Mouse (Mus musculus) small intestine, adult 2 months (tissue): ENCODE results near the gene Rin3. TPM values are rescaled to one million over a fixed set of nuclear protein-coding genes. Genes with fewer than 3 reads are reported as not detected.

Source experiments
- H3K27ac ChIP-seq: fragments of 200-500 bp; 2 replicates; pipeline ENCODE4 v1.5.1; 2012; ENCODE audit warnings: low read depth, low read length, control low read depth, inconsistent platforms; ENCODE audit not compliant: insufficient read depth
- H3K27me3 ChIP-seq: fragments of 200-500 bp; 2 replicates; pipeline ENCODE4 v1.6.1; 2012; ENCODE audit warnings: mild to moderate bottlenecking, moderate library complexity, low read length, inconsistent platforms; ENCODE audit not compliant: control insufficient read depth, insufficient read depth
- H3K36me3 ChIP-seq: fragments of 200-500 bp; 2 replicates; pipeline ENCODE4 v1.6.1; 2012; ENCODE audit warnings: mild to moderate bottlenecking, low read length, control low read depth, inconsistent platforms; ENCODE audit not compliant: control insufficient read depth, insufficient read depth
- H3K4me1 ChIP-seq: fragments of 200-500 bp; 2 replicates; pipeline ENCODE4 v1.6.1; 2012; ENCODE audit warnings: low read length, inconsistent platforms, mixed read lengths; ENCODE audit not compliant: control insufficient read depth, insufficient read depth, insufficient read length
- H3K4me3 ChIP-seq: fragments of 200-500 bp; 2 replicates; pipeline ENCODE4 v1.5.1; 2012; ENCODE audit warnings: low read depth, mild to moderate bottlenecking, control low read depth, inconsistent platforms, low read length, moderate library complexity
- CTCF ChIP-seq: fragments of 200-500 bp; IDR thresholded peaks from 2 replicates; pipeline ENCODE4 v1.5.1; 2012; ENCODE audit warnings: low read depth, mild to moderate bottlenecking, control low read depth, inconsistent platforms, low read length, moderate library complexity, mixed read lengths; ENCODE audit not compliant: insufficient replicate concordance, insufficient read length; ENCODE audit errors: extremely low read depth
- POLR2A ChIP-seq: fragments of 200-500 bp; IDR thresholded peaks from 2 replicates; pipeline ENCODE4 v1.6.1; 2012; ENCODE audit warnings: low read depth, mild to moderate bottlenecking, control low read depth, inconsistent platforms, low read length, moderate library complexity
- WGBS: fragments of 180-500 bp; shearing (Covaris S2); methylation state at CpG from one replicate; pipeline ENCODE4 v1.1.7; 2018; 5-methylcytosine and 5-hydroxymethylcytosine counted together
- polyA plus RNA-seq: library from polyadenylated mRNA; depleted of rRNA; stranded (reverse); fragments of >200 nt; gene quantifications from 2 replicates; pipeline ENCODE4 v1.2.3, GENCODE M21; 2012

Rin3 gene
- polyA plus RNA-seq, 1 experiment, result 10.7 TPM

DNA sequence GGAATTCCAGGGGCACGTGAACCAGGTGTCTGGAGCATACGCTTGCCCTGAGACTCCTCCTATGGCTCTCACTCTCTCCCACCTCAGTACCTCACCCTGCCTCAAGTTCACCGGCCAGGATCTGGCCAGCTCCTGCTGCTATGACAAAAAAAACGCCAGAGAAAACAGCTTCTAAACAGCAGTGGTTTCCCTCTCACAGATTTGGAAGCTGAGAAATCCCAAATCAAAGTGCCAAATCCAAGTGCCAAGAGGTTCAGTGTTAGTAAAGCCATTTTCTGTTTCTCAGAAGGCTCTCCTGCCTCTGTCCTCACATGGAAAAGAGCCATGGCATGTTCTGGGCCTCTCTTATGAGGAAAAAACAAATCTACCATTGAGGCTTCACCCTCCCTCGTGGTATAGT lies 11.8 kb downstream of the Rin3 start:
- WGBS, result 79% methylated on average over 5 of the region's 5 CpGs
- TF ChIP-seq POLR2A, result no peak
- TF ChIP-seq CTCF, result no peak
- Histone ChIP-seq H3K36me3 (no peaks in the 10 kb centered on the region), H3K4me3 (no peak overlapping the region), H3K4me1 (peaks cover 14% of the 10 kb centered on the region; the same call in 1 of the 2 replicates), H3K27me3 (no peaks in the 10 kb centered on the region), H3K27ac (no peak overlapping the region)

DNA sequence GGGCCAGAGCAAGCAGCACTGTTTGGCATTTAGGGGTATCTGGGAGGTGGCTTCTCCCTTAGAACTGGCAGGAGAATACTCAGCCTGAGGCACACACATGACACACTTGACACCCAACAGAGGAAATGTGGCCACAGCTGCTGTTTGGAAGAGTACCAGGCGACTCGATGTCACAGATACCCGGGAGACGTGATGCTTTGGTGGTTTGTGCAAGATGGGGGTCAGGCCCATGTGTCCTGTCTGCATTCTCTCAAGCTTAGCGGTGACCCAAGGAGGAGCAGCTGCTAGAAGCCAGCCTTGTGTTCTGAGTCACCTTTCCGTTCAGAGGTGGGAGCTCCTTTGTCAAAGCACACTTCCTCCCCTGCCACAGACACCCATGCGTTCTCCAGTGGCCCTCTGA lies 12.4 kb downstream of the Rin3 start:
- WGBS, result 64% methylated on average over 7 of the region's 7 CpGs
- H3K4me3 ChIP-seq, result no peak overlapping the region
- peaks cover 14% of the 10 kb centered on the region; the same call in 1 of the 2 replicates for H3K4me1 ChIP-seq
- TF ChIP-seq POLR2A (no peak), CTCF (no peak)
- H3K27me3 ChIP-seq, result no peaks in the 10 kb centered on the region
- no peak overlapping the region for H3K27ac ChIP-seq
- no peaks in the 10 kb centered on the region for H3K36me3 ChIP-seq

DNA sequence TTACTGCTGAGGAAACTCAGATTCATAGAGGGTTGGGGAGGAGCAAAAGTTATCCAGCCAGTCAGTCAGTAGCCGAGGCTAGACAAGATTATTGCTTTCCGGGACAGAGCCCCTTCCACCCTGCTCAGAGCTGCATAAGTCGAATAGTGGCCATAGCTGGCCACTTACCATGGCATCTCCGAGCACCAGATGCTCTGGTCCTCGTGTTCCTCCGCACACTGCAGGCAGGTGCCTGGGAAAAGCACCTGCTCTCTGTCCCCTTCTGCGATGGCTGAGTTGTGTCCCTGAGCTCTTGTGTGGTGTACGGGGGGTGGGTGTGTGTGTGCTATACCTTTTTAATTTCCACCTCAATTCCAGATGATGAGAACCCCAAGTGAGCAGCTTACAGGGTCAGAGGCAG lies 12.8 kb downstream of the Rin3 start:
- Histone ChIP-seq H3K4me1 (peaks cover 14% of the 10 kb centered on the region; the same call in 1 of the 2 replicates), H3K4me3 (no peak overlapping the region), H3K36me3 (no peaks in the 10 kb centered on the region), H3K27me3 (no peaks in the 10 kb centered on the region), H3K27ac (no peak overlapping the region)
- TF ChIP-seq CTCF (no peak), POLR2A (no peak)
- WGBS, result 86% methylated on average over 8 of the region's 8 CpGs

DNA sequence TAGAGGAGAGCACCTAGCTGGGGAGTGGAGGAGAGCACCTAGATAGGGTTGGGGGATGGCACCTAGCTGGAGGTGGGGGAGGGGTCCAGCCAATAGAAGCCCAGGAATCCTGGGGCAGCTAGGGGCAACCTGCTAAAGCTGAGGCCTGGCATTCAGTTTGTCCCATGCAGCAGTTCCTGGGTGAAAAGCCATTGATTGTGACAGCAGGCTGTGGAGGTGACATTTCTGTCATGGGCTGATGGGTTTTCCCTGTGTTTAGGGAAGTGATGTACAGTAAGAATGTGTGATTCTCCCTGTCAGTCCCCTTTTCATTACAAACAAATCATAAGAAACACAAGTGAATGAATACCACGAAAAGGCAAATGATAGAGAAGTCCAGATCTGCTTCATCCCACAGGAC lies 13.5 kb downstream of the Rin3 start:
- no peak for TF ChIP-seq CTCF
- no peak for TF ChIP-seq POLR2A
- Histone ChIP-seq H3K27ac (no peak overlapping the region), H3K4me1 (peaks cover 14% of the 10 kb centered on the region; the same call in 1 of the 2 replicates), H3K36me3 (no peaks in the 10 kb centered on the region), H3K27me3 (no peaks in the 10 kb centered on the region), H3K4me3 (no peak overlapping the region)
- WGBS, result 86% methylated on average over 1 of the region's 1 CpGs

DNA sequence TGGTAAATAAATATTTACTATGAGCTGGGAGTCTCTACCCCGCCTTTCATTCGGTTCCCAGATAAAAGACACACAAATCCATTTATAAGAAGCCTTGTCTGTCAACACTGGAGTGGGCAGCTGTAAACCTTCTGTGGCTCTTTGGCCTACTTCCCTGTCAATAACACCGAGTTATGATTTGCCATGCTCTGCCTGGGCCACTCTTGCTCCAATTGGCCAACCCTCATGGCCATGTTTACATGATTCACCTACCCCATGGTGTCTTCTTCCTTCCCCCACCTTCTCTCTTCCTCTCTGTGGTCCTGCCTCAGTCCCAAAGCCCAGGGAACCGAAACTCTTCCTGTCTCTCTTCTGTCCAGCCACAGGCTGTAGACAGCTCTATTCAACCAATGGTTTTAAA lies 14.1 kb downstream of the Rin3 start:
- 47% methylated on average over 4 of the region's 4 CpGs for WGBS
- no peaks in the 10 kb centered on the region for H3K36me3 ChIP-seq
- no peak overlapping the region for H3K4me3 ChIP-seq
- TF ChIP-seq CTCF (no peak), POLR2A (no peak)
- no peak overlapping the region for H3K27ac ChIP-seq
- no peaks in the 10 kb centered on the region for H3K27me3 ChIP-seq
- peaks cover 13% of the 10 kb centered on the region; the same call in 1 of the 2 replicates for H3K4me1 ChIP-seq

DNA sequence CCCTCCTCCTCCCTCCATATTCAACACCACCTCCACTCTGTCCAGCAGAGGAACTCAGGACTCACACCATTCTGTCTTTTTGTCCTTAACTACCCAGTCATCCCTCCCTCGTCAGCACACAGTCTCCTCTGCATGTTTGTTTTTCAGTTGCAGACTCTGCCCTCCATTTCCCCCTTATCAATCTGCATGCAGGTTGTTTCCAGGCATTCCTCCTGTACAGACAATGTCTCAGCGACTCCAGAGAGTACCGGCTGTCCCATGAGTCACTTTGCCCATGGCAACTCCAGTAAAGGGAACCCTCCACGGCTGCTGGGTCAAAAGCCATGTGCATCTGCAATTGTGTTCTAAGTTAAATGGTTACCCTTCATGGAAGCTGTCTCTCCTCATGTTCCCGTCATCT lies 16.4 kb downstream of the Rin3 start:
- peaks cover 18% of the 10 kb centered on the region; the same call in 1 of the 2 replicates for H3K4me1 ChIP-seq
- H3K4me3 ChIP-seq, result no peak overlapping the region
- H3K36me3 ChIP-seq, result no peaks in the 10 kb centered on the region
- TF ChIP-seq CTCF, result no peak
- no peak for TF ChIP-seq POLR2A
- no peaks in the 10 kb centered on the region for H3K27me3 ChIP-seq
- H3K27ac ChIP-seq, result no peak overlapping the region
- 27% methylated on average over 5 of the region's 5 CpGs for WGBS

DNA sequence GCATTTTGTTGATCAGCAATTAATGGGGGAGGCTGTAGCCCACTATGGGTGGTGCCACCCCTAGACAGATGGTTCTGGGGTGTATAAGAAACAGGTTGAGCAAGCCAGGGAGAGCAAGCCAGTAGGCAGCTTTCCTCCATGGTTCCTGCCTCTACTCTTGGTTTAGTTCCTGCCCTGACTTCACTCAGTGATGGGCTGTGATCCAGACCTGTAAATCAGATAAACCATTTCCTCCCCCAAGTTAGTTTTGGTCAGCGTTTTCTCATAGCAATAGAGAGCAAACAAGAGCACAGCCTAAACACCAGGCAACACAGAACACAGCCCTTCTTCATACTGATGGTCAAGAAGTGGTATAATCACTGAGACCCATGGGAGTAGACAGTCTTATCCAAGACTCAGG lies 18.7 kb downstream of the Rin3 start:
- peaks cover 31% of the 10 kb centered on the region; the same call in 1 of the 2 replicates for H3K4me1 ChIP-seq
- H3K27ac ChIP-seq, result peak overlapping the region; percentile 42
- no peak overlapping the region for H3K4me3 ChIP-seq
- 45% methylated on average over 1 of the region's 1 CpGs for whole genome bisulfite sequencing
- H3K27me3 ChIP-seq, result no peaks in the 10 kb centered on the region
- H3K36me3 ChIP-seq, result no peaks in the 10 kb centered on the region
- TF ChIP-seq POLR2A (no peak), CTCF (no peak)

DNA sequence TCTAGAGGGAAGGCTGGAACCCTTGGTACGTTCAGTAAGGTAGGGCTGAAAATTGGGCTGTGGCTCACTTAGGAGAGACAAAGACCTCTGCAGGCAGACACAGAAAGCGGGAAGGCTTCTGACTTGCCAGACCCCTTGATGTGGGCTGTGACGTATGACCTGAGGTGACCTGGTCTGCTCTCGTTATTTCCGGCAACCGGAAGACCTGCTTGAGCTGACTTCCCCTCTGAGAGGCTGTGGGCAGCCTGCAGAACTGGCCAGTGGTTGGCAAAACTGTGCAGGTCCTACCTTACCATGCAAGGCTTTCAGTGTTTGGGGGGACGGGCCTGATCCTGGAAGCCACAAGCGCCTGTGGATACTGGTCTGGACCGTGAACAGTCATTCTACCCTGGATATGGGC lies 19.5 kb downstream of the Rin3 start:
- no peaks in the 10 kb centered on the region for H3K36me3 ChIP-seq
- no peak overlapping the region for H3K4me3 ChIP-seq
- TF ChIP-seq POLR2A (no peak), CTCF (no peak)
- peaks cover 31% of the 10 kb centered on the region; the same call in 1 of the 2 replicates for H3K4me1 ChIP-seq
- 83% methylated on average over 9 of the region's 9 CpGs for WGBS
- H3K27ac ChIP-seq, result peak overlapping the region; percentile 42
- H3K27me3 ChIP-seq, result no peaks in the 10 kb centered on the region
